Mouse (Mus musculus): ENCODE measurements at regions not wholly inside any gene's neighbourhood (a gene's known extent, or its start where the extent isn't known, plus 50 kb on each side); places are given as distances from the start of the nearest gene placed in this dataset.

DNA sequence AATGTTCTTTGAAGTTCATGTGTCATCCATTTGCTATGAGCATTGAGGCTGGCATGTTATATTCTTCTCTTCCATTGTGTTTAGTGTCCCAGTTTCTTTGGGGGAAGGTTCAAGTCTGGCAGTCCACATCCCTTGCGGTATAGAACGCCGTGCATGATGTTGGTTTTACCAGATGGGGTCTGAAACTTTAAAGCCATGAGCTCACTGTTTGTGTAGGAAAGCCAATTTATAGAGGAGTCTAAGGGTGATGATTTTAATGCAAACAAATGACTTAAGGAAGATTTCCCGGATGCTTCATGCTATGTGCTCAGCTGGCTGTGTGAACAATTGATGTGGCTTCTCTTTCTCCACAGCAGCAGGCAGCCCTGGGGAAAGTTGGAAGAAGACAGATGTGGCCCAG, 104.0 kb upstream of the Hey2 start:
- TF ChIP-seq CTCF (IDR thresholded peaks at IDR 0.05), result no peak
- TF ChIP-seq EP300 (IDR thresholded peaks at IDR 0.05), result no peak
